Mouse (Mus musculus) urinary bladder, adult 2 months (tissue): ENCODE results near the gene Cys1. TPM values are rescaled to one million over a fixed set of nuclear protein-coding genes. Genes with fewer than 3 reads are reported as not detected.

Experiments
- DNase-seq: peaks from one replicate; pipeline ENCODE4 v3.0.0; 2022; ENCODE audit warnings: low spot score
- polyA plus RNA-seq: library from polyadenylated mRNA; depleted of rRNA; stranded (reverse); fragments of >200 nt; gene quantifications from 2 replicates; pipeline ENCODE4 v1.2.3, GENCODE M21; 2012

Cys1 gene
- polyA plus RNA-seq, 1 experiment: 49.0 TPM

DNA sequence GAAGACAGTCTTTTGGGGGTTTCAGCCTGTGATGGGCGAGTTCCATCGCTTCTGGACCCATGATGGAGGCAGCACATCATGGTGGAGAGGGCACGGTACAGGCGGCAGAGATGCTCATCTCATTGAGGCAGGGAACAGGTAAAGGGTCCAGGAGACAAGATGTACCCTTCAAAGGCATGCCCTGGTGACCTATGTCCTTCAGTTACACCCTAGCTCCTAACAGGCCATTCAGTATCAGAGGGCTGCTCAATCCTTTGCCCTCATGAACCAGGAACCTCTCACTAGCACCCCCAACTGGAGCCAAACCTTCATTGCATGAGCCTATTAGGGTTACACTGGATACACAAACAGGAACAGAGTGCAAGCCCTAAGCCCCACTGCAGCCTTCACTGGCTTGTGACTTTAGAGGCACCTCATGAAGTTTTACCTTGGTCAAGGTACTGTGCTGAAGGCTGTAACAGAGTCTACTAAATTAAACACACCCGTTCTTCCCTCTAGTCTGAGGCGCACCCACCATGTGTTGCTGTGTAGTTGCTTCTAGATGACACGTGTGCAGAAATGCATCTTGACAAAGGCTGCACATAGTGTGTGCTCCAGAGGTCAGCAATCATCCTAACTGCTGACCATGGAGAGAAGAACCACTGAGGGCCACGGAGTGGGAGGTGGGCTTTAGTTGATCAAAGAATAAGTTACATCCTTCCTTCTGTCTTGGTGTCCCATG lies 16.0 kb upstream of the Cys1 start:
- DNase-seq: no peak

DNA sequence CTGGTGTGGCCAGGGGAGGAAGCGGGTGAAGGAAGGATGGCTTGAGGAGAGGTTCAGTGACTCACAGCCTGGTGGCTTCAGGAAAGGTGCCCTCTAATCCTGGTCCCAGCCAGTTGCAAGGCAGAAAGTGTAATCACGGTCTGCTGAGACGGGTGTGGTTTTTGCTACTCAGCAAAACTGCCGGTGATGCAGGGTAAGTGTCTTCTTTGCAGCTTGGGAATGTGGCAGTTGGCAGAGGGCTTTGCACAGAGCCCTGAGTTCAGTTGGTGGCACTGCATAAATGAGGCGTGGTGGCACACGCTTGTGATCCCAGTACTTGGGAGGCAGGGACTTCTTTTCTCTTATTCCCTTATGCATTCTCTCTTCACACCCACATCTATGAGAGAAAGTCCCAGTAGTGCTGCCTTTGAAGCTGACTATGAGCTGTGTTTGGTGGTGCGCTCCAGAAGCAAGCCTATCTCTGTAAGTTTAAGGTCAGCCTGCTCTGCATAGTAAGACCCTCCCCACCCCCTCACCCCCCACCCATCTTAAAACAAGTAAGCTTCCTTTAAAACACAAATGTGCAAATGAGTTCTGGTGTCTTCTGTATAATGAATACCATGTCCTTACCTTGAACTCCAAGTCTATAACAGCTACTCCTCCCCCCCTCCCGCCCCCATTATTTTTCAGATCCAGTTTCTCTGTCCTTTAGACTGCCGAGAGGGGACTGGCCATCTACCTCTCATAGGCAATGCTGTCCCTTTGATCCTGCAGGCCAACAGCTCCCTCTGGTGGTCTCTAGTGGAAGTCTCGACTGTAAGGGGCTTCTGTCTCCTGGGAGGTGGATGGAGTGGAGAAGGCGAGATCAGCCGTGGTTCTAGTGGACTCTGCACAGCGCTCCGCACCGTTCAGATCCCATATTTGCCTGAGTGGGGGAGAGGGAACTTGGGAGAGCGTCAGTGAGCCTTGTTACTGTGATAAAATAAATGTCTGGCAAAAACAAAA lies 15.2 kb upstream of the Cys1 start:
- peak; percentile 70 for DNase-seq

GRCm38 (mm10) chr12:24690351-24690750 lies 8.7 kb upstream of the Cys1 start:
- DNase-seq: no peak

DNA sequence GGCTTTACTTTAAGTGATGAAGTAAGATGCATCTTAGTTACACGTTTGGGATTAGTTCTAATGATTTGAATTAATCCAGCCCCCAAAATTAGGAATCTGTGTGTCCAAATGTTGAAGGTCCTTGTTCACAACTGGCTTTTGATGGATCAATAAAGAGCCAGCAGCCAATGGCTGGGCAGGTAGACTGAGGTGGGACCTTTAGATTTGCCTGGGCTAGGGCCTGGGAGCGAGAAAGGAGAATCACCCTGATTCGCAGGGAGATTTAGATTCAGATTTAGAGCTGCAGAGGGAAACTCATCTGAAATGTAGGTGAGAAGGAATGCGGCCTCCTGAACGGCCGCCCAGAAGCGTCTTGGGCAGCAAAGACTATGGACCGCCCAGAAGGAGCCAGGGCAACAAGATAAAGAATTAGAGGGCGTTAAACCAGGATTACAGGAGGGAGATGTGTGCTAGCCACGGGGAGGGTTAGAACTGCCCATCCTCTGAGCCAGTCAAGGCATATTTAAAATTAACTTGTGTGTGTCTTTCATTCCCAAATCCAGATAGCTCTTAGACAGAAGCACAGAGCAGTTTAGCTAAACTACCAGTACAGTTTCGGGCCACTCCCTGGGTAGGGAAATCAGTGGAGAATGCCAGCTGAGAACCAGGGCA lies 5.2 kb upstream of the Cys1 start:
- DNase-seq: no peak

- DNase-seq: no peak
These were observed 4.6 kb upstream of the Cys1 start for GRCm38 (mm10) chr12:24686038-24686695.

DNA sequence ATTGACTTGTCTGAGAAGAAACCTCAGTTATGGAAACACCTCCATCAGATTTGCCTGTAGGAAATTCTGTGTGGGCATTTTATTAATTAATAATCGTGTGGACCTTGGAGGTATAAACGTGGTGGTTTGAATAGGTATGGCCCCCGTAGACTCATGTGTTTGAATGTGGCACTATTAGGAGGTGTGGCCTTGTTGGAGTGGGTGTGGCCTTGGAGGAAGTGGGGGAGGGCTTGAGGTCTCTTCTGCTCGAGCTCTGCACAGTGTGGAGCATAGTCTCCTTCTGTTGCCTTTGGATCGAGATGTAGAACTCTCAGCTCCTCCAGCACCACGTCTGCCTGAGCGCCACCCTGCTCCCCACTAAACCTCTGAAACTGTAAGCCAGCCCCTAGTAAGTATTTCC lies 1.8 kb upstream of the Cys1 start:
- no peak for DNase-seq

DNA sequence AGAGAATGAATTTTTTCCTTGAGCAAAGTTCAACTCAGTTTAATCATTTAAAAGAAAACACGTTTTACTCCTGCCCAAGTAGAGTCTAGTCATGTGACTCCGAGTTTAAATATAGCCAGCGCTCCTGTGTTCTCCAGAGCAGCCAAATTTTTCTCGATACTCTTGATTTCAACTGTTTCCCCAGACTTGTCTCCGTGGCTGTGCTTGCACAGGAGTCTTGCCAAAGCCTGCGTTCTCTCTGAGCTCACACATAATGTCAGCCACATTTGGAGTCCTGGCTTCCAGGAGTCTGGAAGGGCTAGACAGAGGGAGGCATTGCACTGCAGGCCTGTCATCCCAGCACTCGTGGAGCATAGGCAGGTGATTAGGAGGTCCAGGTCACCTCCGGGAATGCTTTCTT lies 950 bp upstream of the Cys1 start:
- DNase-seq: no peak

DNA sequence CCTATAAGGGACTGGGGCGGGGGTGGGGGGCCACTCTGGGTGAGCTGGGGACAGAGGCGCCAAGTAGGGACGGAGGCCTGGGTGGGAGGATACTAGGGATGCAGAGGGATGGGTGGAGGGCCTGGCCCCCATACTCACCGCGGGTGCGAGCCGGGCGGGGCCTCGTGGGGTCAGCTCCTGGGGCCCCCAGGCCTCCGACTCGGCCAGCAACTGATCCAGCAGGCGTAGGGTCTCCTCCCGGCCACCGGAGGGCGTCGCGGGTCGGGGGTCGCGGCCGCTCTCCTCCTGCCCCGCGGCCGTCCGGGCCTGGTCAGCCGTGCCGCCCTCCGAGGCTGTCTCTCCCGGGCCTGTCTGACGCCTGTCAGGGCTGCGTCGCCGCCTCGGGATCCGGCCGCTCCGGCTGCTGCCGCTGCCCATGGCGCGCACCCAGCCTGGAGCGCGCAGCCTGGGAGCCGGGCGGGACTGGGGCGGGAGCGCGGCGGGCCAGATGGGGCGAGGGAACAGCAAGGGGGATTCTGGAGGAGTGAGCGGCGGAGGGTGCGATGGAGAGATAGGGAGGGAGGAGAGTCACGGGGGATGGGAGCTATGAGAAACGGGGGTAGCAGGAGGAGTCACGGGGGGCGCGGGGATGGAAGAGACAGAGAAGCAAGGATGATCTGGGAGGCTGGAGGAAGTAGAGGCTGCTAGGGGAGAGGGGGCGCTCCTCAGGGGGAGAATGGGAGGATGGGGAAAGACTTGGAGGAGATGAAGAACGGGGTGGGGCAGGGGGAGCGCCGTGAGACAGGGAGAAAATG lies 924 bp downstream of the Cys1 start:
- DNase-seq: peak; percentile 41

GRCm38 (mm10) chr12:24680096-24680491 lies 1.5 kb downstream of the Cys1 start:
- no peak for DNase-seq

GRCm38 (mm10) chr12:24662131-24662530 lies 19.5 kb downstream of the Cys1 start:
- no peak for DNase-seq

DNA sequence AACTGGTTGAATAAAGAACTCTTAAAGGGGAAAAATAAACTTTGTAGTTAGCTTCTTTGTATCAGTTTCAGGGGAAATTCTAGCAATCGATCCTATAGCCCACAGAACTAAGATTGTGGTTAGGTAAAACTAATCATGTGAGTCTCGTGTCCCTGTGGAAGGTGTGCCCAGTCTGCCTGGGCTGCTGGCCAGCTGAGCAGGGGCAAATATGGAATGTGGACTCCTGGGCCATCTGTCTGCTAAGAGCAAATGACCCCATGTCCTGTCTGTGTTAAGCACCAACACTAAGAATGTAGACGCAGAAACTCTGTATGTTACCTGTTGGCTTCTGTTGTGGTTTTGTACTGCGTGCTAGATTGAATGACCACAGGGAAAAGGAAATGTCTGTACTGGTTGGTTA lies 20.5 kb downstream of the Cys1 start:
- DNase-seq: no peak

- no peak for DNase-seq
These were observed 21.7 kb downstream of the Cys1 start for GRCm38 (mm10) chr12:24659923-24660322.

GRCm38 (mm10) chr12:24658998-24659397 lies 22.6 kb downstream of the Cys1 start:
- DNase-seq: no peak

DNA sequence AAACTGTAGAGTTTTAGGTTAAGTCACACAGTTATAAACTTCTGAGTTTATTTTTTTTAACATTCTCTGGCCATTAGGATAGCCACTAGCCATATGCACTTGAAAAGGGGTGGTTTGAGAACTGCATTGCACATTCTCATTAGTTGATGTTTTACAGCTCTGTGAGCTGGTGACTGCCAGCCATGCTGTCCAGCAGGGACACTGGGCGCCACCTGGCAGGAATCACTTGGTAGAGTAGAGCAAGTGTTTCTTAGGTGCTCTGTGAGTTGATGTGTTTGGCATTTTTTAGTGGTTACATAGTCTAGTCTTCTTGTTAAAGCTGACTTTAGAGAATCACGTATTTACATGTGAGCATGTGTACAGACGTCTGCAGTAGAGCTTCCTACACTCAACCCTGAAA lies 25.2 kb downstream of the Cys1 start:
- DNase-seq: no peak

DNA sequence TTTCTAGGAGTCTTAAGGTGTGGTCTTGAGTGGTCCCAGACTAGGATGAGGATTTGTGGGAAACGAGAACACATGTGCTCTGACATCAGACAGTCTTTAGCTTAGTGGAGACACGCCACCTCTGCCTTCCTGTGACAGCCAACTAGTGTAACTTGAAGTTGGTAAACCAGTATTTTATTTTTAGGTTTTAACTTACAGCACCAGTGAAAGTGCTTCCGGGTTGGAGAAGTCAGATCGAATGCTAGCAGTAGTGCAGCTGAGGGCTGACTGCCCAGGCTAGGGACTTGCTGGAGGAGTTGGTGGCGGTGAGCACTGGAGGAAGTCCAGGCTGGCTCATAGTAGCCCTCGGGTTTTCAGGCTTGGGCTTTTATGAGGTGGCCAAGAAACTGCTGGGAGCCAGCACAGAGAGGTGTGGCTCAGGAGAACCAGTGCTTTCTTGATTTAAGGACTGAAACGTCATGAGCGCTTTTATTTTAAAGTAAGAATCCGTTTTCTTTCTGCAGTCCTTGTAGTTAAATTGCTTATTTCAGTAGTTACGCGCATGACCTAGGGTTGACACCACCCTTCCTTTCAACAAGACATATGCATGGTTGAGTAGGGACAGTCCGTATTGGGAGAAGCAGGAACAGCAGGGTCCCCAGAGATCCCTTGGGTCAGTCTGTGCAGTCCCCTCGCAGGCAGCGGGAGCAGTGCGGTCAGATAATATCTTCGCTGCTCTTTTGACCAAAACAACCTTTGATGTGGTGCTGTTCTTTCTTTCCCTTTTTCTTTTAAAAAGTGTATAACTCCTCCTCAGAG lies 27.3 kb downstream of the Cys1 start:
- no peak for DNase-seq

DNA sequence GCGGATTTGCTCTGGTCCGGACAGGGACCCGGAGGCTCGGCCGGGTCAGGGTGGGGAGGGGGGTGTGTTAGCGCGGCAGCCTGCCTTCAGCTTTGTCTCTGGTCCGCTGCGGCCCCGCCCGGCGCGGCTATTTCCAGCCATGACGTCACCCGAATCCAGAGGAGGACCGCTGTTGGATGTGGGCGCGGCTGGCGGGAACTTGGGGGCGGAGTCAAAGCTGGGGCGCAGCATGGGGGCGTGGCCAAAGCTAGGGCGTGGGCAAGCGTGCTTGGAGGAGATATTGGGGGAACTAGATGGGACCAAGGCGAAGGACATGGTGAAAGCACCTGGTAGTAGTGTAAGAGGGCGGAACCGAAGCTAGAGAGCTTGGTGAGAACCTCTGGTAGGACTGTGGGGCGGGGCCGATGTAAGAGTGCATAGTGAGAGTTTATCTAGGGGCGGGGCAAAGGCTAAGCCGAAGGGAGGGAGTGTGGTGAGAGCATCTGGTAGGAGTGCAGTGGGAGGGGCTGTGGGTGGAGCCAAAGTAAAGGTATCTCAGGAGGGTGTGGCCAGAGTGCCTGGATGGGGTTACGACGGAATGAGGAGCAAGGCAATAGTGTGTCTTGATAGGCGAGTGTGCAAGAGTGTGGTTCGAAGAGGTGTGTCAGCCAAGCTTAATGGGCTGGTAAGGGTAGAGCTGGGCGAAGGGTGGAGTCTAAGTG lies 29.8 kb downstream of the Cys1 start:
- DNase-seq: peak; percentile 94

DNA sequence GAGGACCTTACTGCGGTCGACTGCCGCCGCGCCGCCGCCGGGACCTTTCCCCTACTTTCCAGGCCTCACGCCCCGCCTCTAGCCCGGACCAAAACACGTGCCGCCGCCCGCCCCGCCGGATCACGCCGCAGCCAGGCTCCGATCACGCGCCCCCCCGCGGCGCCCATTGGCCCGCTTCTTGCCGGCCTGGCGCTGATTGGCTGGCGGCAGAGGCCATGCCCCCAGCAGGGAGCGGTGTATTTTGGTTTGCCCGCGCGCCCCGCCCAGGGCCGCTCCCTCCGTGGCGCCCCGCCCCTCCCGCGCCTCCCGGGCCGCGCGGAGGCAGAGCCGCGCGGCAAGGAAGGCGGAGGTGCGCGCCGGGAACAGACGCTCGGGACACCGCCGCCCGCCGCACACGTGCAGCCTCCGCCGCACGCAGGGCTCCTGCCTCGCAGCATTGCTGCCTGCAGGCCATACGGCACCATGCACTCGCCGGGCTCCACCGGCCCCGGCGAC lies 30.5 kb downstream of the Cys1 start, which contains the start of gene Klf11:
Gene Klf11 (plus strand): TSS at position 212 of the 495 bp plus-strand sequence.
- peak; percentile 100 for DNase-seq

DNA sequence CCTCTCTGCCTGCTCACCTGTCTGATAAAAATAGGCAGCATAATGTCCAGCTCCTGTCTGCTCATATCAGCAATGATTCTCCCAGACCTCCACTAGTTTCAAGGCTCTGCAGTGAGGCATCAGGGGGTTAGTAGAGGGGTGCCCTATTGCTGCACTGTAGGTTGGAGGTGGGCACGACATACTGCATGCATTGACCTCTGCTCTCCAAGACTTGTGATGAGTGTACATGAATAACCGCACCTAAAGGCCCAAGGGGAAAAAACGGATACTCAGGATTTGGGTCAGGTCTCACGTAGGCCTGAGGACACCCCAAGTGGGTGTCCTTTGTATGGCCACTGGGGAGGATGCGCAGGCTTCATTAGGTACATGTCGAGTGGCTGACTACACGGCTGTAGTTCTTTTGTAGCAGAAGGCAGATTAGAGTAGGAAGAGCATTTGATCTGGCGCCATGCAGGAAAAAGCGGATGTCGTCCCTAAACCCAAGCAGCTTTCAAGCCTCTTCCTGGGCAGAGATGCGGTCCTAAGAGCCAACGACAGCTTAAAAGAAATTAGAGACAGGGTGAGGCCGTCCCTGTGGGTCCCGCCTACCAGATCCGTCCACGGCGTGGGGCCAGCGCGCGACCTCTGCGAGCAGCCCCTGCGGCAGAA lies 31.1 kb downstream of the Cys1 start:
- no peak for DNase-seq

GRCm38 (mm10) chr12:24648094-24648493 lies 33.5 kb downstream of the Cys1 start:
- DNase-seq: no peak
